Mouse (Mus musculus): ENCODE measurements at regions not wholly inside any gene's neighbourhood (a gene's known extent, or its start where the extent isn't known, plus 50 kb on each side); places are given as distances from the start of the nearest gene placed in this dataset.

GRCm38 (mm10) chr7:73165521-73165920 is 209.8 kb upstream of the Rgma start:
- no peak overlapping the region for H3K27ac ChIP-seq (ENCODE audit: low read length)
- H3K36me3 ChIP-seq (ENCODE audit: control insufficient read depth, insufficient read depth, low read length): no peaks in the 10 kb centered on the region
- no peak overlapping the region for H3K4me3 ChIP-seq (replicated peaks; ENCODE audit: low read length)
- no peak overlapping the region for H3K4me2 ChIP-seq (ENCODE audit: low read depth, low read length)
- no peak for ATAC-seq (ENCODE audit: insufficient read depth, low FRiP score)
- H3K9me3 ChIP-seq (replicated peaks; ENCODE audit: control insufficient read depth, low read length): no peaks in the 10 kb centered on the region; the same call in 1 of the 2 replicates
- no peaks in the 10 kb centered on the region for H3K27me3 ChIP-seq (ENCODE audit: control insufficient read depth, insufficient read depth, low read length)
- WGBS: 93% methylated on average over 8 of the region's 8 CpGs
- no peak overlapping the region for H3K9ac ChIP-seq (ENCODE audit: low read length)
- no peaks in the 10 kb centered on the region for H3K4me1 ChIP-seq (ENCODE audit: control insufficient read depth, insufficient read depth, low read length)

- no peaks in the 10 kb centered on the region for H3K4me1 ChIP-seq (ENCODE audit: control insufficient read depth, insufficient read depth, low read length)
- H3K36me3 ChIP-seq (ENCODE audit: control insufficient read depth, insufficient read depth, low read length): no peaks in the 10 kb centered on the region
- H3K9ac ChIP-seq (ENCODE audit: low read length): no peak overlapping the region
- H3K27ac ChIP-seq (ENCODE audit: low read length): no peak overlapping the region
- no peak for ATAC-seq (ENCODE audit: insufficient read depth, low FRiP score)
- H3K27me3 ChIP-seq (ENCODE audit: control insufficient read depth, insufficient read depth, low read length): no peaks in the 10 kb centered on the region
- H3K4me3 ChIP-seq (replicated peaks; ENCODE audit: low read length): no peak overlapping the region
- H3K9me3 ChIP-seq (replicated peaks; ENCODE audit: control insufficient read depth, low read length): no peaks in the 10 kb centered on the region; the same call in 1 of the 2 replicates
- no peak overlapping the region for H3K4me2 ChIP-seq (ENCODE audit: low read depth, low read length)
- 65% methylated on average over 8 of the region's 8 CpGs for WGBS
Observed at GRCm38 (mm10) chr7:73169416-73169815, 205.9 kb upstream of the Rgma start.

GRCm38 (mm10) chr7:73172615-73173014 is 202.7 kb upstream of the Rgma start:
- Histone ChIP-seq H3K4me3 (replicated peaks; ENCODE audit: low read length) (no peak overlapping the region), H3K9me3 (replicated peaks; ENCODE audit: control insufficient read depth, low read length) (no peaks in the 10 kb centered on the region), H3K27ac (ENCODE audit: low read length) (no peak overlapping the region), H3K4me1 (ENCODE audit: control insufficient read depth, insufficient read depth, low read length) (no peaks in the 10 kb centered on the region), H3K4me2 (ENCODE audit: low read depth, low read length) (no peak overlapping the region), H3K36me3 (ENCODE audit: control insufficient read depth, insufficient read depth, low read length) (no peaks in the 10 kb centered on the region), H3K27me3 (ENCODE audit: control insufficient read depth, insufficient read depth, low read length) (no peaks in the 10 kb centered on the region), H3K9ac (ENCODE audit: low read length) (no peak overlapping the region)
- WGBS: 86% methylated on average over 4 of the region's 4 CpGs
- ATAC-seq (ENCODE audit: insufficient read depth, low FRiP score): no peak

GRCm38 (mm10) chr7:73183761-73184160 is 191.5 kb upstream of the Rgma start:
- Histone ChIP-seq H3K9ac (ENCODE audit: low read length) (no peak overlapping the region), H3K4me1 (ENCODE audit: control insufficient read depth, insufficient read depth, low read length) (no peaks in the 10 kb centered on the region), H3K36me3 (ENCODE audit: control insufficient read depth, insufficient read depth, low read length) (no peaks in the 10 kb centered on the region), H3K27ac (ENCODE audit: low read length) (no peak overlapping the region), H3K27me3 (ENCODE audit: control insufficient read depth, insufficient read depth, low read length) (no peaks in the 10 kb centered on the region), H3K4me3 (replicated peaks; ENCODE audit: low read length) (no peak overlapping the region), H3K4me2 (ENCODE audit: low read depth, low read length) (no peak overlapping the region), H3K9me3 (replicated peaks; ENCODE audit: control insufficient read depth, low read length) (no peaks in the 10 kb centered on the region)
- 65% methylated on average over 8 of the region's 8 CpGs for WGBS
- no peak for ATAC-seq (ENCODE audit: insufficient read depth, low FRiP score)

- Histone ChIP-seq H3K4me1 (ENCODE audit: control insufficient read depth, insufficient read depth, low read length) (no peaks in the 10 kb centered on the region), H3K4me2 (ENCODE audit: low read depth, low read length) (no peak overlapping the region), H3K27ac (ENCODE audit: low read length) (no peak overlapping the region), H3K27me3 (ENCODE audit: control insufficient read depth, insufficient read depth, low read length) (no peaks in the 10 kb centered on the region), H3K9ac (ENCODE audit: low read length) (no peak overlapping the region), H3K9me3 (replicated peaks; ENCODE audit: control insufficient read depth, low read length) (no peaks in the 10 kb centered on the region), H3K4me3 (replicated peaks; ENCODE audit: low read length) (no peak overlapping the region), H3K36me3 (ENCODE audit: control insufficient read depth, insufficient read depth, low read length) (no peaks in the 10 kb centered on the region)
- WGBS: 92% methylated on average over 14 of the region's 14 CpGs
- ATAC-seq (ENCODE audit: insufficient read depth, low FRiP score): no peak
Observed at GRCm38 (mm10) chr7:73184208-73185070, 190.9 kb upstream of the Rgma start.

- no peak overlapping the region for H3K4me2 ChIP-seq (ENCODE audit: low read depth, low read length)
- WGBS: 77% methylated on average over 10 of the region's 10 CpGs
- no peaks in the 10 kb centered on the region for H3K27me3 ChIP-seq (ENCODE audit: control insufficient read depth, insufficient read depth, low read length)
- no peaks in the 10 kb centered on the region for H3K36me3 ChIP-seq (ENCODE audit: control insufficient read depth, insufficient read depth, low read length)
- H3K9me3 ChIP-seq (replicated peaks; ENCODE audit: control insufficient read depth, low read length): no peaks in the 10 kb centered on the region
- H3K4me3 ChIP-seq (replicated peaks; ENCODE audit: low read length): no peak overlapping the region
- ATAC-seq (ENCODE audit: insufficient read depth, low FRiP score): no peak
- H3K9ac ChIP-seq (ENCODE audit: low read length): no peak overlapping the region
- H3K4me1 ChIP-seq (ENCODE audit: control insufficient read depth, insufficient read depth, low read length): no peaks in the 10 kb centered on the region
- no peak overlapping the region for H3K27ac ChIP-seq (ENCODE audit: low read length)
Observed at GRCm38 (mm10) chr7:73185071-73185531, 190.2 kb upstream of the Rgma start.

- Histone ChIP-seq H3K36me3 (ENCODE audit: control insufficient read depth, insufficient read depth, low read length) (no peaks in the 10 kb centered on the region), H3K4me1 (ENCODE audit: control insufficient read depth, insufficient read depth, low read length) (no peaks in the 10 kb centered on the region), H3K9me3 (replicated peaks; ENCODE audit: control insufficient read depth, low read length) (no peaks in the 10 kb centered on the region), H3K27ac (ENCODE audit: low read length) (no peak overlapping the region), H3K4me2 (ENCODE audit: low read depth, low read length) (no peak overlapping the region), H3K4me3 (replicated peaks; ENCODE audit: low read length) (no peak overlapping the region), H3K27me3 (ENCODE audit: control insufficient read depth, insufficient read depth, low read length) (no peaks in the 10 kb centered on the region), H3K9ac (ENCODE audit: low read length) (no peak overlapping the region)
- 95% methylated on average over 5 of the region's 5 CpGs for WGBS
- ATAC-seq (ENCODE audit: insufficient read depth, low FRiP score): no peak
Observed at GRCm38 (mm10) chr7:73185591-73185990, 189.7 kb upstream of the Rgma start.

- ATAC-seq (ENCODE audit: insufficient read depth, low FRiP score): no peak
- H3K27ac ChIP-seq (ENCODE audit: low read length): no peak overlapping the region
- no peak overlapping the region for H3K4me2 ChIP-seq (ENCODE audit: low read depth, low read length)
- H3K4me1 ChIP-seq (ENCODE audit: control insufficient read depth, insufficient read depth, low read length): no peaks in the 10 kb centered on the region
- no peaks in the 10 kb centered on the region for H3K9me3 ChIP-seq (replicated peaks; ENCODE audit: control insufficient read depth, low read length)
- 80% methylated on average over 3 of the region's 3 CpGs for WGBS
- H3K36me3 ChIP-seq (ENCODE audit: control insufficient read depth, insufficient read depth, low read length): no peaks in the 10 kb centered on the region
- no peaks in the 10 kb centered on the region for H3K27me3 ChIP-seq (ENCODE audit: control insufficient read depth, insufficient read depth, low read length)
- no peak overlapping the region for H3K4me3 ChIP-seq (replicated peaks; ENCODE audit: low read length)
- no peak overlapping the region for H3K9ac ChIP-seq (ENCODE audit: low read length)
Observed at GRCm38 (mm10) chr7:73186501-73186900, 188.8 kb upstream of the Rgma start.

GRCm38 (mm10) chr7:73191388-73192278 is 183.7 kb upstream of the Rgma start:
- 64% methylated on average over 12 of the region's 12 CpGs for WGBS
- ATAC-seq (ENCODE audit: insufficient read depth, low FRiP score): no peak
- no peaks in the 10 kb centered on the region for H3K9me3 ChIP-seq (replicated peaks; ENCODE audit: control insufficient read depth, low read length)
- no peaks in the 10 kb centered on the region for H3K36me3 ChIP-seq (ENCODE audit: control insufficient read depth, insufficient read depth, low read length)
- no peak overlapping the region for H3K9ac ChIP-seq (ENCODE audit: low read length)
- H3K4me2 ChIP-seq (ENCODE audit: low read depth, low read length): no peak overlapping the region
- no peaks in the 10 kb centered on the region for H3K4me1 ChIP-seq (ENCODE audit: control insufficient read depth, insufficient read depth, low read length)
- no peak overlapping the region for H3K27ac ChIP-seq (ENCODE audit: low read length)
- no peaks in the 10 kb centered on the region for H3K27me3 ChIP-seq (ENCODE audit: control insufficient read depth, insufficient read depth, low read length)
- no peak overlapping the region for H3K4me3 ChIP-seq (replicated peaks; ENCODE audit: low read length)
